Mouse (Mus musculus) forebrain, embryonic 11.5 days (tissue): ENCODE data around the gene Ndufs7. TPM values are rescaled to one million over a fixed set of nuclear protein-coding genes. Genes with fewer than 3 reads are reported as not detected.
"Not testable (repeated sequence)": the region's sequence is repeated elsewhere in the genome, so short reads cannot be mapped to it uniquely, and the experiment has no call there.

Source experiments
- ATAC-seq: fragments of 200-750 bp; cut with Nextera tagmentation; replicated peaks from 2 replicates; pipeline ENCODE4 v1.8.0; 2017; ENCODE audit warnings: moderate TSS enrichment; ENCODE audit not compliant: low FRiP score
- DNase-seq: peaks from one replicate; pipeline ENCODE4 v3.0.0-alpha.2; 2017; ENCODE audit warnings: low spot score
- H3K27ac ChIP-seq: fragments of 300-500 bp; sonication (generic); 2 replicates; pipeline ENCODE4 v1.5.1; 2014; ENCODE audit warnings: low read depth, low read length
- H3K27me3 ChIP-seq: fragments of 300-500 bp; sonication (generic); 2 replicates; pipeline ENCODE4 v1.6.1; 2014; ENCODE audit warnings: mild to moderate bottlenecking, low read length, mixed read lengths; ENCODE audit not compliant: control insufficient read depth, insufficient read depth
- H3K36me3 ChIP-seq: fragments of 300-500 bp; sonication (generic); 2 replicates; pipeline ENCODE4 v1.6.1; 2014; ENCODE audit warnings: mild to moderate bottlenecking, low read length, moderate library complexity, mixed read lengths; ENCODE audit not compliant: control insufficient read depth, insufficient read depth
- H3K4me1 ChIP-seq: fragments of 300-500 bp; sonication (generic); replicated peaks from 2 replicates; pipeline ENCODE4 v1.6.1; 2014; ENCODE audit warnings: low read length, mixed read lengths; ENCODE audit not compliant: control insufficient read depth, insufficient read depth
- H3K4me2 ChIP-seq: fragments of 300-500 bp; sonication (generic); 2 replicates; pipeline ENCODE4 v1.6.1; 2014; ENCODE audit warnings: low read depth, mild to moderate bottlenecking, low read length, moderate library complexity, mixed read lengths; ENCODE audit not compliant: severe bottlenecking
- H3K4me3 ChIP-seq: fragments of 300-500 bp; sonication (generic); 2 replicates; pipeline ENCODE4 v1.5.1; 2014; ENCODE audit warnings: low read depth, low read length
- H3K9ac ChIP-seq: fragments of 300-500 bp; sonication (generic); 2 replicates; pipeline ENCODE4 v1.6.1; 2014; ENCODE audit warnings: low read length
- H3K9me3 ChIP-seq: fragments of 300-500 bp; sonication (generic); 2 replicates; pipeline ENCODE4 v1.6.1; 2016; ENCODE audit warnings: low read length, mixed read lengths; ENCODE audit not compliant: control insufficient read depth
- WGBS: fragments of 180-500 bp; shearing (Covaris S2); extraction: QIAGEN DNeasy Blood & Tissue Kit; methylation state at CpG from one replicate; pipeline ENCODE4 v1.1.7; 2014; 5-methylcytosine and 5-hydroxymethylcytosine counted together
- polyA plus RNA-seq: library from polyadenylated mRNA; unstranded; fragments of >200 nt; fragmentation: Nextera tagmentation; extraction: Ambion mirVana; gene quantifications from 2 replicates; pipeline ENCODE4 v1.2.1, GENCODE M21; 2014

Ndufs7 gene
- polyA plus RNA-seq, 1 experiment from 2014 or later = 219 TPM

DNA sequence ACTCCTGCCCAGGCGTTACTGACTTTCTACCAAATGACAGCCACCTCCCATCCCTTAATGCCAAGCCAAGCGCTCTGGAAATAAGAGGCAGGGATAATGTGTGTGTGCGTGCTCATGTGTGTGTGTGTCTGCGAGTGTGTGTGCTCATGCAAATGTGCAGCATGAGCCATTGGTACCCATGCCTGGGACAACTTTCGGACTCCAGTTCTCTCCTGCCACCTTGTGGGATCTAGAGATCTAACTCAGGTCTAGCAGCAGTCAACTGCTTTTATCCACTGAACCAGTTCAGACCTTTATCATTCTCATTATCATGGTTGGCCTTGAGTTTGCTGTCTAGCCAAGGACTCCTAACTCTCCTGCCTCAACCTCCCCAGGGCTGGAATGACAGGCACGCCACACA is 1.1 kb upstream of the Ndufs7 start:
- Histone ChIP-seq H3K4me2 (no peak overlapping the region), H3K4me1 (peaks cover 13% of the 10 kb centered on the region), H3K27ac (no peak overlapping the region), H3K36me3 (no peaks in the 10 kb centered on the region; the same call in 1 of the 2 replicates), H3K27me3 (no peaks in the 10 kb centered on the region), H3K9me3 (no peaks in the 10 kb centered on the region), H3K9ac (no peak overlapping the region), H3K4me3 (no peak overlapping the region)
- no peak for DNase-seq
- ATAC-seq = no peak
- 56% methylated on average over 6 of the region's 6 CpGs for WGBS

DNA sequence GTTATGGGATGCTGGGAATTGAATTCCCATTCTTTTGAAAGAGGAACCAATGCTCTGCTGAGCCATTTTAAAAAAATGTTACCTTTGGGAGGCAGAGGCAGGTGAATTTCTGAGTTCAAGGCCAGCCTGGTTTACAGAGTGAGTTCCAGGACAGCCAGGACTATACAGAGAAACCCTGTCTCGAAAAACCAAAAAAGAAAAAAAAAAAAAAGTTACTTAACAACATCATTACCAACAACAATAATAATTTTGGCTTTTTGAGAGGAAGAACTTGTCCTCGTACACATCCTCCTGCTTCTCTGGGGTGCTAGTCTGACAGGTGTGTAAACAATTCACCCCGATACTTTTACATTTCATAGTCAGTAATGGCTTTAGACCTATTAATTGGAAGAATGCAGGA is 484 bp upstream of the Ndufs7 start:
- Histone ChIP-seq H3K4me1 (peaks cover 13% of the 10 kb centered on the region), H3K4me2 (peak overlapping the region; percentile 77; the same call in 1 of the 2 replicates), H3K4me3 (peak overlapping the region; percentile 69)
- not testable (repeated sequence) for H3K36me3 ChIP-seq, H3K27me3 ChIP-seq, H3K9ac ChIP-seq, H3K27ac ChIP-seq, H3K9me3 ChIP-seq, DNase-seq
- WGBS = 40% methylated on average over 3 of the region's 3 CpGs
- ATAC-seq = 0 out of 2 replicates have a peak, but pooled peaks have one; percentile 18

DNA sequence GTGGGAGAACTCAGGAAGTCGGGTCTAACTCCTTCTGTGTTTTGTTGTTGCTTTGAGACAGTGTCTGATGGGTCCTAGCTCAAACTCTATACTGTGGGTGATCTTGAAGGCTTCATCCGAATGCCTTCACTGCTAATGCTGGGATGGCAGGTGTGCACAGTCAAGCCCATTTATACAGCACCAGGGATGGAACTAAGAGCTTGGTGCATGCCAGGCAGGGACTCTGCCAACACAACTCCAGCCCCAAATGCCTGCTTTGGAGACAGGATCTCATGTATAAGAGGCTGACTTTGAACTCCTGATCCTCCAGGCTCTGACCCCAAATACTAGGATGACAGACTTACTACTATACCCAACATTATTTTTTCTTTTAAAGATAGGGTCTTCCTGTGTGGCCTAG is 1.1 kb downstream of the Ndufs7 start:
- Histone ChIP-seq H3K9me3 (no peaks in the 10 kb centered on the region), H3K9ac (peak overlapping the region; percentile 83), H3K27me3 (no peaks in the 10 kb centered on the region), H3K4me3 (peak overlapping the region; percentile 69), H3K4me1 (peaks cover 13% of the 10 kb centered on the region), H3K27ac (0 out of 2 replicates have a peak overlapping the region, but pooled peaks have one; percentile 76), H3K4me2 (peak overlapping the region; percentile 77), H3K36me3 (no peaks in the 10 kb centered on the region; the same call in 1 of the 2 replicates)
- DNase-seq (no peak), ATAC-seq (no peak)
- WGBS = 48% methylated on average over 2 of the region's 2 CpGs

DNA sequence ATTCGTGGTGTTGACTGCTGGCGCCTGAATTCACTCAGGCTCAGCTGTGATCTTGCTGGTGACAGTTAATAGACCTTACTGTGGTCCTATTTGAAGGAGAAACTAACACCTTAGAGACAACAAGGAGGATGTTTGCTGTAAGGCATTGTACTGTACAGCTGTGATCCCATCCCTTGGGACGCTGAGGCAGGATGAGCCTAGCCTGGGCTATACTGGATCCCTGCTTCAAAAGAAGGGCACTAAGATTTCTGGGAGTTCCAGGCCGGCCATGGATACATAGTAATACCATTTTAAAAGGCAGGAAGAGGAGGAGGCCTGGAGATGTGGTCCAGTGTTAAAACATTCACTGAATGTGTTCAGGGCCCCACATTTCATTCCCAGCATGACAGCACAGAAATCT is 1.7 kb downstream of the Ndufs7 start:
- Histone ChIP-seq H3K27ac (no peak overlapping the region), H3K4me2 (peak overlapping the region; percentile 77), H3K9me3 (no peaks in the 10 kb centered on the region), H3K4me3 (no peak overlapping the region; the same call in 1 of the 2 replicates), H3K27me3 (no peaks in the 10 kb centered on the region), H3K9ac (no peak overlapping the region), H3K36me3 (no peaks in the 10 kb centered on the region; the same call in 1 of the 2 replicates), H3K4me1 (peaks cover 10% of the 10 kb centered on the region; the same call in 1 of the 2 replicates)
- whole genome bisulfite sequencing = 83% methylated on average over 4 of the region's 4 CpGs
- ATAC-seq (no peak), DNase-seq (no peak)

DNA sequence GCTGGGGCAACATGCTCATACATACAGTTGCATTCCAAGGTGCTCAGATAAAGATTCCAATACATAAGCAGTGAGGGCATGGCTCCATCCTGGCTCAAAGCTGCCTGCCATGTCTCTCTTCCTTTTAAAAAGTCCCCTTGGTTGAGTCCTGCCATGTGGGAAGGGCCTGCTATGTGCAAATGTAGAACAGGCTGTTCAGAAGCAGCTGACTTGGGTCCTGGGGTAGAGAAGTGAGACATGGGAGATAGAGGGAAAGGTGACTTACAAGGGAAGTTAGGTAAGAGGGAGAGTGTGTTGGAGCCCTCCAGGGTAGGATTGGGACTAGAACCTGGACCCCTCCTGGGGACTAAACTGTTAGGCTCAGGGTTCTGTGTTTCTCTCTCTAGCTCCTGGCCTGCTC is 3.1 kb downstream of the Ndufs7 start:
- Histone ChIP-seq H3K4me3 (no peak overlapping the region), H3K4me1 (peaks cover 10% of the 10 kb centered on the region; the same call in 1 of the 2 replicates), H3K9me3 (no peaks in the 10 kb centered on the region), H3K4me2 (no peak overlapping the region), H3K36me3 (no peaks in the 10 kb centered on the region; the same call in 1 of the 2 replicates), H3K9ac (no peak overlapping the region), H3K27me3 (no peaks in the 10 kb centered on the region), H3K27ac (no peak overlapping the region)
- no peak for DNase-seq
- ATAC-seq = no peak

DNA sequence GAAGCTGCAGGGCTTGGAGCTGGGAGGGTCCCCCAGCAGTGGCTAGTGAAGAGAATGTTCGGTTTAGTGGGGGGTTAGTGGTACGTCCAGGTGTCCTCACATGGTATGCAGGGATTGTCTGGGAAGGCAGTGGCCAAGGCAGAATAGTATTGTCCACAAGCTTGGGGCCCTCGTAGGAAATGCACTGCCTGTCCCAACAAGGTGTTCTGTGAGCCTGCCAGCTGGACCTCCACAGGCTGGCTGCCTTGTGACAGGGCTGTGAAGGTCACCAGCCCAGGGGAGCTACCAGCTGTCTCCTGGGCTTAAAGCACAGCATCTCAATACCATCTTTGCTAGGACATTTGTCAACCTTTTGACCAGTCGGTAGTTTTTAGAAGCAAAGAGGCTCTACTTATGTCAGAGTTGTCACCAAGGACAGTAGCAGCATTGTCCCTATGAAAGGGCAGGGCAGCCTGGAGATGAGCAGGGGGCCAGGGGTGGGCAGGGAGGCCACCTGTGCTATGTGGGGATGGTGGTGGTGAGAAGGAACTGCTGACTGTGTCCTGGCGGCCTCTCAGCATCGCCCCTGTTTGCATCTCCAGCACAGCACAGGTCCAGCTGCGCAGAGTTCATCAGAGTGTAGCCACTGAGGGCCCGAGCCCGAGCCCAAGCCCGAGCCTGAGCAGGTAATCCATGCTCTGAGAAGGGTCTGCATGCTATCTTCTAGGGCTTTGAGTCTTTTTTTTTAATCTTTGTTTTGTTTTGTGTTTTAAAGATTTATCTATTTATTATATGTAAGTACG is 3.8 kb downstream of the Ndufs7 start:
- no peak for DNase-seq
- peaks cover 10% of the 10 kb centered on the region; the same call in 1 of the 2 replicates for H3K4me1 ChIP-seq
- peaks cover under 1% of the 10 kb centered on the region; the same call in 1 of the 2 replicates for H3K36me3 ChIP-seq
- H3K9ac ChIP-seq = no peak overlapping the region
- 91% methylated on average over 11 of the region's 11 CpGs for WGBS
- H3K4me3 ChIP-seq = no peak overlapping the region
- no peaks in the 10 kb centered on the region for H3K9me3 ChIP-seq
- H3K27me3 ChIP-seq = no peaks in the 10 kb centered on the region
- H3K4me2 ChIP-seq = no peak overlapping the region
- H3K27ac ChIP-seq = no peak overlapping the region
- ATAC-seq = no peak

DNA sequence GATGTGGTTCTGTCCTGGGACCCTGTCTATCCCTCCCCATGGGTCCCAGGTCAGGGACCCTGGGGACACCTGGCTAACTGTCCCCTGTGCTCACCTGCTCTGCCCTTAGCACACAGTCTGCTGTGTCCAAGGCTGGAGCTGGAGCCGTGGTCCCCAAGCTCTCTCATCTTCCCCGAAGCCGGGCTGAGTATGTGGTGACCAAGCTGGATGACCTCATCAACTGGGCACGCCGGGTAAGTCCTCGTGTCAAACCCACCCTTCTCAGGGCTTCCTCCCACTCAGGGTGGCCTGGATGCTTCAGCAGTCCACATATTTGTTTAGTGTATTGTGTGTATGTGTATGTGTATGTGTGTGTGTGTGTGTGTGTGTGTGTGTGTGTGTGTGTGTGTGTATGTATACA is 4.6 kb downstream of the Ndufs7 start:
- ATAC-seq (no peak), DNase-seq (no peak)
- H3K9ac ChIP-seq = no peak overlapping the region
- peaks cover 4% of the 10 kb centered on the region; the same call in 1 of the 2 replicates for H3K36me3 ChIP-seq
- no peak overlapping the region for H3K27ac ChIP-seq
- no peak overlapping the region for H3K4me2 ChIP-seq
- no peaks in the 10 kb centered on the region for H3K9me3 ChIP-seq
- H3K27me3 ChIP-seq = no peaks in the 10 kb centered on the region
- 94% methylated on average over 6 of the region's 6 CpGs for WGBS
- no peak overlapping the region for H3K4me3 ChIP-seq
- H3K4me1 ChIP-seq = peaks cover 10% of the 10 kb centered on the region; the same call in 1 of the 2 replicates

DNA sequence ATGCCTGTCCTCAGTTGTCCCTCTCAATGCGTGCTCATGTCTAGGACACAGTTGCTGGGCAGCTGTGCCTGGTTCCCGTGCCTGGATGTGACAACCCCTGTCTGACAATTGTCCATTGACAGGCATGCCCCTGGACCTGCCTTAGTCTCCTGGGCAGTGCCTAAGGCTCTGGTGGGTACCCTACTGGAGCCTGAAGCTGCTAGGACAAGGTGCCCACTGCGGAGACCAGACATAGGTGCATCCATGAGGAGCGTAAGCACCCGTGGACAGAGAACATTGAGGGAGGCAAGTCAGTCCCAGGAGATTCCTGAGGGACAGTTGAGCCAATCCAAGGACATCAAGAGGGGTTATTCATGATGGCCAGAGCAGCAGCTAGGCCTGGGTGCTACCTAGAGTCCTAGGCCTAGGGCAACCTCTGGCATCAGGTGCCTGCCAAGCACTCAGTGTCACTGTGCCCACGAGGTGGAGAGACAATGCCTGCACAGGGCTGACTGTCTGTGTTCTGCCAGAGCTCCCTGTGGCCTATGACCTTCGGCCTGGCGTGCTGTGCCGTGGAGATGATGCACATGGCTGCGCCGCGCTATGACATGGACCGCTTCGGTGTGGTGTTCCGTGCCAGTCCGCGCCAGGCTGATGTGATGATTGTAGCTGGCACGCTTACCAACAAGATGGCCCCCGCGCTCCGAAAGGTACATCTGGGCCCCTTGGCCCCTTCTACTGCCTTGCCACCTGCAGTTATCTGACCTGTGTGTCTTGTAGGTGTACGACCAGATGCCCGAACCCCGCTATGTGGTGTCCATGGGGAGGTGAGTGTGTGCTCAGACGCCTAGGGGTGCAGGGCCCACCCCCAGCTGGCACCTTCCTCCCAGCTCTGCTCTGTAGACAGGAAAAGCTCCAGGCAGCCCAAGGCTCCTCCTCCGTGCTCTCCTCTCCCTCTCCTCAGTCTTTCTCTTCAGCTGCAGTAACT is 5.7 kb downstream of the Ndufs7 start:
- H3K27me3 ChIP-seq = no peaks in the 10 kb centered on the region
- ATAC-seq (no peak), DNase-seq (no peak)
- no peaks in the 10 kb centered on the region for H3K9me3 ChIP-seq
- H3K36me3 ChIP-seq = peaks cover 4% of the 10 kb centered on the region; the same call in 1 of the 2 replicates
- no peak overlapping the region for H3K4me3 ChIP-seq
- H3K9ac ChIP-seq = no peak overlapping the region
- peaks cover 14% of the 10 kb centered on the region for H3K4me1 ChIP-seq
- WGBS = 94% methylated on average over 26 of the region's 26 CpGs
- H3K27ac ChIP-seq = no peak overlapping the region
- no peak overlapping the region for H3K4me2 ChIP-seq
